Mouse (Mus musculus) spleen, postnatal 4 days (tissue): Measurements from ENCODE around the gene Gpc3.
"Not testable (repeated sequence)": the region's sequence is repeated elsewhere in the genome, so short reads cannot be mapped to it uniquely, and the experiment has no call there.

Source experiments
- DNase-seq, 2 experiments: peaks; one replicate each; pipeline ENCODE4 v3.0.0; 2022; ENCODE audit warnings: low spot score in 2 of 2

Gpc3 gene

DNA sequence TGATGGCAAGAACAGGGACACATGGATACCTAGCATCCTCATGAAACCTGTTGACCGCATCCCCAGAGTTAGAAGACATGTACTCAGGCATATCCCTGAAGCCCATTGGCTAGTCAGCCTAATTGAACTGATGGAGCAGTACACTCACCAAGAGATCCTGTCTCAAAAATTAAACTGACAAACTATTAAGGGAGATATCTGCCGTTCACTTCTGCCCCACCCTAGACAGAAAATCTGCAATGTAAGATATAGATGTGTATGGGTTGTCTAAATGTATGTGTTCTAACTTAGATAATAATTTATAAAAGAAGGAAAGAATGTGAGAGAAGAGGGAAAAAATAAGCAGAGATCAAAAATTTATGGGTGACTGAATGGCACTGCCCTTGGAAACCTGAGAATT is 212.6 kb downstream of the Gpc3 start:
- no peak for DNase-seq

- DNase-seq, result no peak
These were observed 238.6 kb downstream of the Gpc3 start for GRCm38 (mm10) chrX:52375129-52375528.

GRCm38 (mm10) chrX:52374209-52374608 is 239.5 kb downstream of the Gpc3 start:
- DNase-seq, result no peak

DNA sequence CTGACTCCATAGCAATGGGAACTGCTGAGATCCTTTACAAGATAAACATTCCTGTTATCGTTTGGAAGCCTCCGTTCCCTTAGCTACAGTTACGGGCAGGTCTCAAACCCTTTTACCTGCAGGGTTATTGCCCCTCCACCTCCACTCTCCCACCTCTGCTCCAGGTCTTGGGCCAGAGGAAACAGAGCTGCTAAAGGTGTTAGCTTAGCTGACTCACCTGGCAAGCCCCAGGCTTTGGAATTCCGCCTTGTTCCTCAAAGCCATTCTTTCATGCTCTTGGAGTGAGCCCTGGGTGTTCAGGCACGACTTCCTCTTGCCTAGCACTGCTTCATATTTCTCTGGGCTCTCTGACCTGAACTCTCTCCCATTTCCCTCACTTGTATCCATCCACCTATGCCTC is 241.3 kb downstream of the Gpc3 start:
- DNase-seq, result no peak

DNA sequence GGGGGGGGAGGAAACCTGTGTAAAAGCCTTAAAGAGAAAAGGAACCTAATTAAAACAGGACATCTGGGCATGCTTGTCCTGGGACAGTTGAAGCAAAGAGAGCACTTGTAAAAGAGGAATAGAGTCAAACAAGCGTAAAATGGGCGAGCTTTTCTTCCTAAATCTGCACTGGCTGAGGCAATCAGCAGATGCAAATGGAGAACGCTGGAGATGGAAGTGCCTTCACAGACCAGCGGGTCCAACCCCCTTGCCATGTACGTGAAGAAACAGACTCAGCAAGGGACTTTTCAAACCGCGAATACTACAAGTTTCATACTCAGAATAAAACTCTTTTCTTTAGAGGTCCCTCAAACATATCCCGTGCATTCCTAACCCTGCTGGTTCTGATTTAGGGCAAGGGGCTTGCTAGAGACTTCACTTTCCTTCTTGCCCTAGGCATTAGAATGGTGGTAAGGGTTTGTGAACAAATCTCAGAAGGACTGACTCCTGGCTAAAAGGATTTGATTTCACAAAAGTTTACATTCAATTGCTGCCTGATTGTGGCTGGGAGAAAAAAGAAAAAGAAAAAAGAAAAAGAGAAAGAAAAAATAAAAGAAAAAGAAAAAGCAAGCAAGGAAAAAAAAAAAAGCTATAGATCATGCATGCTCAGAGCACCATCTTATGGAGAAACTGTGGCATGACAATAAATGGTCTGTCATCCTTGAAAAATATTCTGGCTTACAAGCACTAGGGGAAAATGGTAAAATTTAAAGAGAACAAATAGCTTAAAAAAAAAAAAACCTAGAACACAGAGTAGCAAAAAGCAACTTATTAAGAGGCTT is 243.6 kb downstream of the Gpc3 start:
- DNase-seq, result no peak

DNA sequence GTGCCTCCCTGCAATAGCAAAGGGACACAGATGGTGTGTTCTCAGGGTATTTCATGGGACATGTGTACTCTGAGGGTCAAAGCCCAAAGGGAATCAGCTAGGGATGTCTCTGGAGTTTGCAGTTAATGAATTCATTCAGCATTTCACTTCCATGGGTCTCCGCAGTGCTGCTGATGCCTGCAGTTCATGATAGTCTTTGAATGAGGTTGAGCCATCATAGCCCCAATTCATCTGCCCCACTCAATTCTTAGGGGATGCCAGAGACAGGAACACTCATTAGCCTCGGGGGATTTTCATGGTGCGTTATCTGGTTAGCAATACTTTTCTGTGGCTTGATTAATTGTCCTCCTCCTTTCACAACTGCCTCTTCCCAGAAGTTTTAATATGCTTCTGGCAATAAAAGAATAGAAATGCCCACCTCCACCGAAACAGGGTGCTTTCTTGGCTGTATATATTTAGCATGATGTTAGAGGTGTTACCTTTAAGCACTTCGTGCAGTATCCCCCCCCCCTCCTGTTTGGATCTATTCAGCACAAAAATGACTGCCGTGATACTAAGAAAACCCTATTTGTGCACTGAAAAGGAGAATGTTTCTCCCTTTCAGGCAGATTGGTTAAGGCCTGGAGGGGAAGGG is 244.3 kb downstream of the Gpc3 start:
- DNase-seq, result no peak

DNA sequence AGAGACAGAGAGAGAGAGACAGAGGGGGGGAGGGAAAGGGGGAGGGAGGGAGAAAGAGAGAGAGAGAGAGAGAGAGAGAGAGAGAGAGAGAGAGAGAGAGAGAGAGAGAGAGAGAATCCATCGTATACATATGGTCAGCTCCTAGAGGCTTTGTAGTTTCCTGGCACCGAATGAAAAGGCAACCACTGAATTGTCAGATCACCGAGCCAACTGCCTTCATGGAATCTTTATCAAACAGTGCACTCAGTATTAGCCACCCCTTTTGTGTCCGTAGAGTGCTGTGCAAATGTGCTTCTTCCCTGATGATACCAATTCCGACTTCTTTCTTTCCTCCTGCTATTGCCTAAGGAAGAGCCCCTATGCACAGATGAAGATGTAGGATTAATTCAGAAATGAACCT is 246.9 kb downstream of the Gpc3 start:
- no peak for DNase-seq

DNA sequence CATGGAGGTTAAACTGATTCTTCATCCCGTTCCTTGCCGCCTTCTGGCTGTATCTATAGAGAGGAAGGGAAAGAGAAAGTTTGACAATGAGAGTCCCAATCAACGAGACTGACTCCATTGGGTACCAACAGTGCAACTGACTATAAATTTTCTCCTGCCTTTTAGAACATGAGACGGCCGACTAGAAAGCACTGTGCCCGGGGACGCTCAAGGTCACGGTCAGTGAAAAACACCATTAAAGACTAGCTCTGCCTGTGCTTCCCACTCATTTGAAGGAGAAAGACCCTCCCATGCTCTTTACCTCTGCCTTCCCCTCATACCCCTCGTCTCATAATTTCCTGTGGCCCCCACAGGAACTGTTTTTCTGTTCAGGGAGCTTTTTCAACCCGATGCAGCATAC is 248.0 kb downstream of the Gpc3 start:
- DNase-seq, result no peak

DNA sequence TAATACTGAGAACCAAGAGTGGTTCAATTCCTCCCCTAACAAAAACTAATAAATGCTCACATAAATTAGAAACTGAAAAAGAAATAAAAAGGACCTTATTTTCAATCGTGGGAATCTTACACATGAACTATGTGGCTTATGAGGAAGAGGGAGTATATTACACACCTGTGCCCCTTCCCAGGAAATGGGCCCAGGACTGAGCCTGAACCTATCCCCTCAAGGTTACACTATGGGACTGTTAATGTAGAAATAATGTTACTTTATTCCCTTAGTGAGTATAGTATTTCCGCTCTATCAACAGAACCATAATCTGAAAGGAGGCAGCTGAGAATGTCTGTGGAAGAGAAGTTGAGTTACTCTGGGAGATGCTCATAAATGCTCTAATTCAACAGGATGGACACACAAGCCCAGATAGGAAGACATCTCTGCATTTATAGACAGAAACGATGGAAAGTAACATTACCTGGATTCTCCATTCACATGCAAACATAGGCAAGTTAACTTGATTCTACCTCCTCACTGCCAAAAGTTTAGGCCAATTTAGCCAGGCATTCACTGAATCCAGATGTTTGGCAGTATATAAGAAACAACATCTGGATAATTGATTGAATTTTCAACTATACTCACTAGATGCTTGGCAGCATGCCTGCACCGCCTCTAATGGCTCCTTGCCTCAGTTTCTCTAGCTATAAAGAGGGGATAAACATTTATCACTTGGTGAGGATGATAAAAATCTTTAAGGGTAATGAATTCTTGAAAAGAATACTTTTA is 251.3 kb downstream of the Gpc3 start:
- DNase-seq, result no peak

GRCm38 (mm10) chrX:52352981-52353380 is 260.8 kb downstream of the Gpc3 start:
- no peak for DNase-seq

- not testable (repeated sequence) for DNase-seq
These were observed 263.1 kb downstream of the Gpc3 start for GRCm38 (mm10) chrX:52350631-52351030.

GRCm38 (mm10) chrX:52348773-52349172 is 265.0 kb downstream of the Gpc3 start:
- DNase-seq, result no peak

- DNase-seq, result no peak
These were observed 269.7 kb downstream of the Gpc3 start for GRCm38 (mm10) chrX:52344018-52344417.

- DNase-seq, result no peak
These were observed 273.5 kb downstream of the Gpc3 start for GRCm38 (mm10) chrX:52340251-52340650.

GRCm38 (mm10) chrX:52321791-52322190 is 292.0 kb downstream of the Gpc3 start:
- no peak for DNase-seq

DNA sequence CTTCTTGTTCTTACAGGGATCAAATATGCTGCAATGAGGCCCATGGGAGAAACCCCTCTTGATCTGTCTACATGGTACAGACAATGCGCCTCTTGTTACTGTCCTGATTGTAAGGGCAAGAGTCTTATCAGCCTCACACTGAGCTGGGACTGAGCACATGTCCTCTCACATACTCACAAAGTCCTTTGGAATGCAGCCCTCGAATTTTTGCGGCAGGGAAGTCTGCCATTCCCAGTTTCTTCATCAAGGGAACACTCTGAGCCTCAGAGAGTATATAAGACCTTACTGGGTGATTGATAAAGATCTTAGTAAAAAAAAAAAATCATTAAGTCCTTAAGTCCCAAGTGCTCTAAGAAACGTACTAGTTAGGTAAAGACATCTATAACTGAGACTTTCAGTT is 293.1 kb downstream of the Gpc3 start:
- DNase-seq, result no peak

DNA sequence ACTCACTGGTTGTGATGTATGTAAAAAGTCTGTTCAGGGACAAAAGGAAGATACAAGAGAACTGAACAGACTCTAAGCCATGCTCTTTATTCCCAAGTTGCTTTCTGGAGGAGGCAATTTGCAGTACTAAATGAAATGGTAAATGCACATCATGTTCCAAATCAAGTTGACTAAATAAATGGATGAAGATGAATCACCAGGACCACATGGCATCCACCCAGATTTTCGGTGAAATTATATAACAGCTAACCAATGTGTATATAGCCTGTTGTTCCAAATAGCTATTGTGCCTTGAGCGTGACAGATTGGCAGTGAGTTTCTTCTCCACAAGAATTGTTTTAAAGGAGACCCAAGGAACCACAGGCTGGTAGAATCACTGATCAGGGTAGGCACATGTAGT is 302.8 kb downstream of the Gpc3 start:
- DNase-seq, result no peak

DNA sequence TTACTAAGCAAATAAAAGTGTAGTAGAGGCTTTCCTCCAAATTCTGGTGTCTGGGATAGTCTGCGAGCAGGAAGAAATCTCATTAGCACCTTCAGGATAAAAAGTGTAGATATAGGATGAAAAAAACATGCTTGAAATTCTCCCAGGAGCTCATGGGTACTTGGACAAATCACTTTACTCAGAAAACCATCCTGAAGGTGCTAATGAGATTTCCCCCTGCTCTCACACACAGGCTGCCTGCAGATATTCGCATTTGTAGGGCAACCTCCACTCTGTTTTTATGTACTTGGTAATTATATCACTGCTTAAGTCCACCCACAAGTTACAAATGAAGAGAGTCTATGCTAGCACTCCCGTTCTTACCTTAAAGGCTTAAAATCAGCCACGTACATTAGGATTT is 308.5 kb downstream of the Gpc3 start:
- no peak for DNase-seq

DNA sequence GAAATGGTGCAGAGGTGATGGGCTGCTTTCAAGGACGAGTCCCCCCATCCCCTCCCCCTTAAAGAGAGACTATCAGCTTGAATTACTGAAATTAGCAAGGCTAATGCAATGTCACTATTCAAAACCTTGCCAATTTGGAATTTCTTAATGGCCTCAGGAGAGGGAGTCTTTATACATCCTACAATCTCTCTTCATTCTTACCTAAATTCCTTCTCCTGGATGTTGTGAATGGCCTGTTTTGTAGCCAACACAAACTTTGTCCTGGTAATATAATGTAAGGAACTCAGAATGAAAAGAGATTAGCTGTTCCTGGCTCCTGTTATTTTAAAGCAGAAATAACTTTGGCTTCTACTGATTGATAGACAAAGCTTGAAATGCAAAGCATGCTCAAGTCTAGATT is 325.0 kb downstream of the Gpc3 start:
- no peak for DNase-seq

- DNase-seq, result no peak
These were observed 325.8 kb downstream of the Gpc3 start for GRCm38 (mm10) chrX:52287944-52288343.

GRCm38 (mm10) chrX:52282070-52282469 is 331.7 kb downstream of the Gpc3 start:
- no peak for DNase-seq

- DNase-seq, result no peak
These were observed 332.4 kb downstream of the Gpc3 start for GRCm38 (mm10) chrX:52281103-52281900.
